Mouse (Mus musculus) kidney, adult 2 months (tissue): ENCODE data around the gene Hmbs.

Experiments used
- CTCF ChIP-seq: fragments of 200-500 bp; conservative IDR thresholded peaks from 2 replicates; pipeline ENCODE4 v1.5.1; 2011; ENCODE audit warnings: low read depth, mild to moderate bottlenecking, control low read depth, low read length, moderate library complexity, mixed read lengths; ENCODE audit not compliant: insufficient read depth, insufficient read length
- POLR2A ChIP-seq: fragments of 200-500 bp; IDR thresholded peaks from one replicate; pipeline ENCODE4 v1.6.1; 2011; ENCODE audit warnings: low read depth, low read length, control low read depth

DNA sequence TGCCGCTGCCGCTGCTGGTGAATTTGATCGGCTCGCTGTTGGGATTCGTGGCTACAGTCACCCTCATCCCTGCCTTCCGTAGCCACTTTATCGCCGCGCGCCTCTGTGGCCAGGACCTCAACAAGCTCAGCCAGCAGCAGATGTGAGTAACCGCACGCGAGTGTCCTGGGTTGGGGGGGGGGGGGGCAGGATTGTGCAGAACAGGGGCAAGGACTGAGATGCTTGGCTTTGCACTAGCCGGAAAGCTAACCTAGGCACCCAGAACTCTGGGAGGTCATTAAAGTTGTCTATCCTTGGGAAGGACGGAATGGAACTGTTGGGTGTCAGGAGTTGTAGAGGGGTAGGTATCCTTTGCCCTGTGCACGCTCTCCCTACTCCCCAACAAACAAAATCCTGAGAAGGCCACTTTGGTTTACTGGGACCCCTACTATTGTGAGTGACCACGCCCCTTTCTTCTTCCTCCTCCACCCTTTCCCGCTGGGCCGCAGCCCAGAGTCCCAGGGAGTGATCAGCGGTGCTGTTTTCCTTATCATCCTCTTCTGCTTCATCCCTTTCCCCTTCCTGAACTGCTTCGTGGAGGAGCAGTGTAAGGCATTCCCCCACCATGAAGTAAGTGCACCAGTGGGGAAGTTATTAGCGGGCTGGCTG, 16.8 kb downstream of the Hmbs start:
- TF ChIP-seq CTCF (no peak), POLR2A (no peak)
